Mouse (Mus musculus) small intestine, adult 2 months (tissue): ENCODE measurements at regions not wholly inside any gene's neighbourhood (a gene's known extent, or its start where the extent isn't known, plus 50 kb on each side); places are given as distances from the start of the nearest gene placed in this dataset.

Experiments
- H3K27ac ChIP-seq: fragments of 200-500 bp; 2 replicates; pipeline ENCODE4 v1.5.1; 2012; ENCODE audit warnings: low read depth, low read length, control low read depth, inconsistent platforms; ENCODE audit not compliant: insufficient read depth
- H3K27me3 ChIP-seq: fragments of 200-500 bp; 2 replicates; pipeline ENCODE4 v1.6.1; 2012; ENCODE audit warnings: mild to moderate bottlenecking, moderate library complexity, low read length, inconsistent platforms; ENCODE audit not compliant: control insufficient read depth, insufficient read depth
- H3K36me3 ChIP-seq: fragments of 200-500 bp; 2 replicates; pipeline ENCODE4 v1.6.1; 2012; ENCODE audit warnings: mild to moderate bottlenecking, low read length, control low read depth, inconsistent platforms; ENCODE audit not compliant: control insufficient read depth, insufficient read depth
- H3K4me1 ChIP-seq: fragments of 200-500 bp; 2 replicates; pipeline ENCODE4 v1.6.1; 2012; ENCODE audit warnings: low read length, inconsistent platforms, mixed read lengths; ENCODE audit not compliant: control insufficient read depth, insufficient read depth, insufficient read length
- H3K4me3 ChIP-seq: fragments of 200-500 bp; 2 replicates; pipeline ENCODE4 v1.5.1; 2012; ENCODE audit warnings: low read depth, mild to moderate bottlenecking, control low read depth, inconsistent platforms, low read length, moderate library complexity
- CTCF ChIP-seq: fragments of 200-500 bp; IDR thresholded peaks from 2 replicates; pipeline ENCODE4 v1.5.1; 2012; ENCODE audit warnings: low read depth, mild to moderate bottlenecking, control low read depth, inconsistent platforms, low read length, moderate library complexity, mixed read lengths; ENCODE audit not compliant: insufficient replicate concordance, insufficient read length; ENCODE audit errors: extremely low read depth
- POLR2A ChIP-seq: fragments of 200-500 bp; IDR thresholded peaks from 2 replicates; pipeline ENCODE4 v1.6.1; 2012; ENCODE audit warnings: low read depth, mild to moderate bottlenecking, control low read depth, inconsistent platforms, low read length, moderate library complexity
- WGBS: fragments of 180-500 bp; shearing (Covaris S2); methylation state at CpG from one replicate; pipeline ENCODE4 v1.1.7; 2018; 5-methylcytosine and 5-hydroxymethylcytosine counted together

DNA sequence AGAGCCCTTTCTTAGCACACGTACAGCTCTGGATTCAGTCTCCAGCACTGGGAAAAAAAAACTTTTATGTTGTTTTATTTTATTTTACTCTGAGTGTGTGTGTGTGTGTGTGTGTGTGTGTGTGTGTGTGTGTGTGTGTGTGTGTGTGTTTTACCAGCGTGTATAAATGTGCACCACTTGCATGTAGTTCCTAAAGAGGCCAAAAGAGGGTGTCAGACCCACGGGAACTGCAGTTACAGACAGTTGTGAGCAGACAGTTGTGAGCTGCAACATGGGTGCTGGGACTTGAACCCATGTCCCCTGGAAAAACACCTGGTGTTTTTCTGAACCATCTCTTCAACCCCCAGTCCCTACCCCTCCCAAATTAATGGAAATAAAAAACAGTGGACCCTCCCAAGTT, 165.1 kb upstream of the Plekha5 start:
- TF ChIP-seq CTCF = no peak
- TF ChIP-seq POLR2A = no peak
- Histone ChIP-seq H3K27ac (no peak overlapping the region), H3K4me1 (no peaks in the 10 kb centered on the region; the same call in 1 of the 2 replicates), H3K27me3 (no peaks in the 10 kb centered on the region), H3K36me3 (no peaks in the 10 kb centered on the region), H3K4me3 (no peak overlapping the region)
- WGBS = 86% methylated on average over 3 of the region's 3 CpGs

- Histone ChIP-seq H3K27me3 (no peaks in the 10 kb centered on the region), H3K4me1 (no peaks in the 10 kb centered on the region; the same call in 1 of the 2 replicates), H3K4me3 (no peak overlapping the region), H3K27ac (no peak overlapping the region), H3K36me3 (no peaks in the 10 kb centered on the region)
- TF ChIP-seq CTCF (no peak), POLR2A (no peak)
- WGBS = 89% methylated on average over 5 of the region's 5 CpGs
These were observed 165.8 kb upstream of the Plekha5 start for GRCm38 (mm10) chr6:140258101-140258500.

GRCm38 (mm10) chr6:140251527-140251926, 172.3 kb upstream of the Plekha5 start:
- TF ChIP-seq POLR2A (no peak), CTCF (no peak)
- WGBS = 95% methylated on average over 4 of the region's 4 CpGs
- no peaks in the 10 kb centered on the region for H3K36me3 ChIP-seq
- no peaks in the 10 kb centered on the region; the same call in 1 of the 2 replicates for H3K4me1 ChIP-seq
- no peak overlapping the region for H3K27ac ChIP-seq
- no peaks in the 10 kb centered on the region for H3K27me3 ChIP-seq
- H3K4me3 ChIP-seq = no peak overlapping the region

GRCm38 (mm10) chr6:140243411-140244151, 180.3 kb upstream of the Plekha5 start:
- Histone ChIP-seq H3K27ac (no peak overlapping the region), H3K36me3 (no peaks in the 10 kb centered on the region), H3K4me1 (peaks cover 2% of the 10 kb centered on the region; the same call in 1 of the 2 replicates), H3K4me3 (no peak overlapping the region), H3K27me3 (no peaks in the 10 kb centered on the region)
- WGBS = 72% methylated on average over 8 of the region's 8 CpGs
- TF ChIP-seq POLR2A (no peak), CTCF (no peak)

- TF ChIP-seq POLR2A (no peak), CTCF (no peak)
- 45% methylated on average over 8 of the region's 8 CpGs for WGBS
- Histone ChIP-seq H3K27me3 (no peaks in the 10 kb centered on the region), H3K4me3 (no peak overlapping the region), H3K27ac (no peak overlapping the region), H3K4me1 (peaks cover 2% of the 10 kb centered on the region; the same call in 1 of the 2 replicates), H3K36me3 (no peaks in the 10 kb centered on the region)
These were observed 184.5 kb upstream of the Plekha5 start for GRCm38 (mm10) chr6:140239356-140239755.

DNA sequence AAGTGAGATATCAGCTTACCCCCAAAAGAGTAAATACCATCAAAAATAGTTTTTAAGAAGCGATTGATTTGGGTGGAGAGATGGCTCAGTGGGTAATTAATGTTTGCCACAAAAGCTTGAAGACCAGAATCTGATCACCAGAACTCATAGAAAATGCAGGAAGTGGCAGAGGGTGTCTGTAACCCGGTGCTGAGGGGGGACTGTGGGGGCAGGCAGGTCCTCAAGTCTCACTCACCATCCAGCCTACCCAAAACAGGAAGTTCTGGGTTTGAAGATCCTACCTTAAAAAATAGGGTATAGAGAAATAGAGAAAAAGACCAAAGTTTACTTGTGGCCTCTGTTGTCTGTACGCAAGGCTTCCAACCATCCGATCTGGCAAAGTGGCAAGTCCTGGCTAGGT, 190.3 kb upstream of the Plcz1 start:
- H3K27ac ChIP-seq = no peak overlapping the region

GRCm38 (mm10) chr6:140229295-140229694, 188.0 kb upstream of the Plcz1 start:
- TF ChIP-seq POLR2A (no peak), CTCF (no peak)
- 64% methylated on average over 9 of the region's 9 CpGs for WGBS
- H3K36me3 ChIP-seq = no peaks in the 10 kb centered on the region

More for the DNA sequence above, 190.3 kb upstream of the Plcz1 start:
- no peaks in the 10 kb centered on the region for H3K27me3 ChIP-seq
- 86% methylated on average over 4 of the region's 4 CpGs for WGBS
- no peaks in the 10 kb centered on the region for H3K4me1 ChIP-seq
- no peaks in the 10 kb centered on the region for H3K36me3 ChIP-seq
- no peak overlapping the region for H3K4me3 ChIP-seq
- TF ChIP-seq CTCF = no peak
- TF ChIP-seq POLR2A = no peak

More at GRCm38 (mm10) chr6:140229295-140229694, 188.0 kb upstream of the Plcz1 start:
- H3K27me3 ChIP-seq = no peaks in the 10 kb centered on the region
- no peak overlapping the region for H3K4me3 ChIP-seq
- H3K27ac ChIP-seq = no peak overlapping the region
- no peaks in the 10 kb centered on the region for H3K4me1 ChIP-seq
